Mouse (Mus musculus) v-Abl transformed pro-B cells (cell line): ENCODE results near the gene Pmp22.

Experiments
- in situ Hi-C, 2 experiments: fragments of 400-800 bp; cut with MboI; formaldehyde crosslinking; loops; one replicate each; pipeline ENCODE4 v1.15.1; 2025; ENCODE audit not compliant: unreplicated experiment in 2 of 2

The Pmp22 gene

DNA sequence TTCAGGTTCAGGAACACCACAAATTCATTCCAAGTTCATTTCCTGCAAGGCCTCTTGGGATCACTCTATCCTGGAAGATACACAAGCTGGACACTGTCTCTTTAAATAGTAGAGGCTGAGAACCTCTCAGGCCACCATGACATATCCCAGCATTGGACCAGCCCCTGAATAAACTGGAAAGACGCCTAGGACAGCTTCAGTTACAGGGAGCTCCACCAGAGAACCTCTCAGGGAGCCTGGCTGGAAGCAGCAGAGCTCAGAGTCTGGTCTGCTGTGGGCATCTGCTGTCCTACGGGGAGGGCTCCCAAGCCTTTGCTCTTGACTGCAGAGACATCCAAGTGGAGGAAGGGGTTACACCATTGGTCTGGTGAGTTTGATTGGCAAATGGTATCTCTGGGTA is at the start of gene Pmp22:
Pmp22 (plus strand) TSS at position 199 of the 400 bp plus-strand sequence.
- in situ Hi-C loops = loop anchor here in 1 of 2 experiments (25.0 kb wide), 2 partner anchors 216 to 516 kb away; no protein-coding TSS in a partner anchor

DNA sequence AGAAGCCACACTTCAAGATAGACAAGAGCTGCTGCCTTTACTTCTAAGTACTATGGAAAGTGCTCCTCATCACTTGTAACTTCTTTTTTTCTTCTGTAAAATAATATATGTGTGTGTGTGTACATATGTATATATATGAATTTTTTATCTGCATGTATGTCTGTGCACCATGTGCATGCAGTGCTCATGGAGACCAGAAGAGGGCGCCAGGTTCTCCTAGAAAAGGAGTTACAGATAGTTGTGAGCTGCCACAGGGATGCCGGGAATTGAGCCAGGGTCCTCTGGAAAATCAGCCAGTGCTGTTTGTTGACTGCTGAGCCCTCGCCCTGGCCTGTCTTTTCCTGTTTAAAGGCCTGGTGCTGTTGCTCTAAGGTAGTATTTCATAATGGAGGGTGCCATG is 44.2 kb upstream of the Pmp22 start:
- in situ Hi-C loops = no loop called here

DNA sequence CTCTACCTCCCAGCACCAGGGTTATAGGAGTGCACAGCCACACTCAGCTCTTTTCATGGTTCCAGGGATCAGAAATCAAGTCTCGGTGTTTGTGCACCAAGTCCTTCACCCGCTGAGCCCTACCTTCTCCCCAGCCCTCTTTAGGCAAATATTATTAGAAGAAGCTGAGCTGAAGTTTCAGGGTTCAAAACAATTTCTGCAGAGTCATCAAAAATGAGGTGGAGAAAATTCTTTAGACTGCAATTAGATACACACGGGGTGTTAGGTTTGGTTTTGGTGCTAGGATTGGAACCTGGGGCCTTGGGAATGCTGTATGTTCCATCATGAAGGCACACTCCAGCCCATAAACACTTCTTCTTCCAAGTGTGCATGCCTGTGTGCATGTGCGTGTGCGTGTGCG is 40.1 kb upstream of the Pmp22 start:
- in situ Hi-C loops = no loop called here

DNA sequence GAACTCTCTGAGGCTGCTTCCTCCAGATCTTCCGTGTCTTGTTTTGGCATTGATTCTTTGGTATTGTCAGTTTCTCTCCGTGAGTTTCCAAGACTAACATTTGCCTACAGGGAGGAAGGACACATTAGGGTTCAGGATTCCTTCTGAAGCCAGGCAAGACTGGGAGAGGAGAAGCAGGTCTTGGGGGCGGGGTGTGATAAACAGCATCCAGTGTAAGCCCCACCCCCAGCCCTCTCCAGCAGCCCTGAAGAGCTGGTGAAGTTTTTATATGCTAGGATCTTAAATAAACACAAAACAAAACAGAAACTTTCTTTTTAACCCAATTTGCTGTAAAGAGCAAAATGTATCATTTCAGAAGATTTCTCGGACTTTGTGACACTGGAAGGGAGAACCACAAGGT is 38.6 kb upstream of the Pmp22 start:
- in situ Hi-C loops = no loop called here

DNA sequence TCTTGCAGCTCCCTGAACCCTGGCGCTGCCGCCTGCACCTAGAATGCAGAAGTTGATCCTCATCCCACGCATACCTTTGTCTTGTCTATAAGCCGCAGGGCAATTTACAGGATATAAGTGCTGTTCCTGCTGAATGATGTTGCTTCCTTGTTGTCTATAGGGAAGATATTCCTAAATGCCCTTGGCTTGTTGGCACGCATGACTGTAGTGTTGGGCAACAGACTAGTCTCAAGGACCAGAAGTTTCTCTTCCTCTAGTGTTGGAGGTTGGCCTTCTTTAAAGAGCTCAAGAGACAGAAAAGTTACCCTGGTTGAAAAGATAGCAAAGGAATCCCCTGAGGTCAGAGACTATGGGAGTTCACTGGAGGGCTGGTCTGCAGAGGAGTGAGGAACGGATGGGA is 37.8 kb upstream of the Pmp22 start:
- in situ Hi-C loops = no loop called here

DNA sequence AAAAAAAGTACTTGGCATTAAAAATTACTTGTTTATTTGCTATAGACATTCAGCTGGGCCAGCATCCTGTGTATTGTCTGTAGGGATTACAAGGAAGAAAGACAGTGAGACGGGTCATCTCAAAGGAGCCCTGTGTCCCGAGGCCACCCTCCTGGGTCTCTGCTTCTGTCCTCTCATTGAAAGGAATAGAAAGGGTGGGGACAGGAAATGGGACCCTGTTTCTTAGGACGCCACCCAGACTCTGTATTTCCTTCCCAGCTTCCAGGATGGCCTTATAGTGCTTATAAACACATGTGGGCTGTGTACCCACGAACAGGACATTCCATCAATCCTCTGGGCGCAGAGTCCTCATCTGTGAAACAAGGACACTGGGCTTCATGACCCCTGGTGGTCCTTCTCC is 36.5 kb upstream of the Pmp22 start:
- in situ Hi-C loops = no loop called here

DNA sequence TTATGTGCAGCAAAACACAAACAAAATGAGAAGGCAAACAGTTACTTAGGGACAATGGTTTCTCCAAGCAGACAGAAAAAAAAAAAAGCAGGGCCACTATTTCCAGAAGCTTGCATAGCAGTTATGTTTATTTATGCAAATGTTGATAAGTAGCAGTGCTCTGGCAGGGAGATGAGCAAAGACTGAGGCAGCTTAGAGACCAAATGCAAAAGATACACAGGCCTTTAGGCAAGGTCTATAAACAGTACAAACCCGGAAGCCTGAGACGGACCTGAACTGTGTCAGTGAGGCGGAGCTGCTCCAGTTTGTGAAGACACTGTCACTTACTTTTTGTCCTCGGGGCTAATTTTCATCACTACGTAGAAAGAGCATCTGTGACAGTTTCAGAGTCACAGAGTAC is 35.2 kb upstream of the Pmp22 start:
- in situ Hi-C loops = no loop called here

DNA sequence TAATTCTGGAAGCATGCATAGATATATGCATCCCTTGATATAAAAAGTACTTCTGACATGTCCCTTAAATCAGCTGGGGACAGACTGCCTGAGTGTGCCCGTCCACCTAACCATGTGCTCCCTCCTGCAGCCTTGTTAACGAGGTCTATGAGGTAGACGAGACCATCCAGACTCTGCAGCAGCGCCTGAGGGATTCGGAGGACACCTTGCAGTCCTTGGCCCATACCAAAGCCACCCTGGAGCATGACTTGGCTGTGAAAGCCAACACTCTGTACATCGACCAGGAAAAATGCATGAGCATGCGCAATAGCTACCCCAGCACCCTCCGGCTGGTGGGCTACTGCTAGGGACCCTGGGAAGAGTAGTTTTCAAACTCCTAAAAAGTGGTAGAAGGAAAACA is 34.3 kb upstream of the Pmp22 start:
- in situ Hi-C loops = no loop called here

DNA sequence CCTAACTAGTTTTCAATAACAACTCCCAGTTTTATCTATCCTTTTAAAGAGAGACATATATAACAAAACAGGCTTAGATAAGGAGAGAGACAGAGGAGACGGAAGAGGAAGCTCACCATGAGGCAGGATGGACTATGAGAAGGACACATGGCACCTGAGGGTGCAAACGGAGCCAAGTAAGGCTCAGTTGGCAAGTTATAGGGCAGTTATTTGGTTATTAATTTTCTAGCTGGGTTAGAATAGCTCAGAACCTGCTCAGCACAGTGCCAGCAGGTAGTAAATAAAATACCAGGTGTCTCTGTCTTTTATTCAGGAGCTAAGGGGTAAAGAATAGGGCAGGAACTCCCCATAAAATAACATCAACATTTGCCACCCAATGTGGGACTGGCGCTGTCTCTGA is 30.8 kb upstream of the Pmp22 start:
- in situ Hi-C loops = no loop called here

DNA sequence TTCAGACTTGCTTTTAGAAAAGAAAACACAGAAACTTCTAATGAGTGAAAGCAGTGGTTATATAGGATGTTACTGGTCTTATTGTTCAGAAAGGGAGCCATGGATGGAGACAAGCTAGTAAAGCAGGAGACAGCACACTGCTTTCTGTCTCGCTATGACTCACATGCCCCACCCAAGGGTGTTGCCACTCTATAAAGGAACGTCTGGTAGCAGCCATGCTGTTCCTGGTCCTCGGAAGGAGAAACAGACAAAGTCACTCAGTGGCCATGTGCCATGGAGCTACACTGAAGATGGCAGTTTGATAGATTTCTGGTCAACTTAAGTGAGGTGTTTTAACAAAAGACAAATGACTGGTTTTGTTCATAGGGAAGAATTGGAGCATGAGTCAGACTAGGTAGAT is 29.4 kb upstream of the Pmp22 start:
- in situ Hi-C loops = no loop called here

DNA sequence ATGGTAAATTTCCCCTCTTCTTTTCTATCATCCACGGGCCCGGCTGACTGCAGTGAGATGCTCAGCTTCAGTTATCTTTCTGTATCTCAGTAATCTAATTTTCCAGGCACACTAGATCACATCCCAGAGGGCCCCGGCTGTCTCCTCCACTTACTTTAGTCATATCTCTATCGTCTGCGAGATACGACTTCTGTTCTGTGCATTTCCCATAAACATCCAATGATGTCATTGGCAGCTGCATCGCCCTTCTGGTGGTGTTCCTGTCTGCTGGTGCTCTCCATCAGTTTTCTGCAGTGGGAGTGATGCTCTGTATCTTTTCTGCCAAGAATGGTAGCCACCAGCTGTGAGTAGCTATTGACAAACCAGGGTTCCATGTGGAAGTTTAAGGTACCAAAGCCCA is 25.5 kb upstream of the Pmp22 start:
- in situ Hi-C loops = no loop called here

DNA sequence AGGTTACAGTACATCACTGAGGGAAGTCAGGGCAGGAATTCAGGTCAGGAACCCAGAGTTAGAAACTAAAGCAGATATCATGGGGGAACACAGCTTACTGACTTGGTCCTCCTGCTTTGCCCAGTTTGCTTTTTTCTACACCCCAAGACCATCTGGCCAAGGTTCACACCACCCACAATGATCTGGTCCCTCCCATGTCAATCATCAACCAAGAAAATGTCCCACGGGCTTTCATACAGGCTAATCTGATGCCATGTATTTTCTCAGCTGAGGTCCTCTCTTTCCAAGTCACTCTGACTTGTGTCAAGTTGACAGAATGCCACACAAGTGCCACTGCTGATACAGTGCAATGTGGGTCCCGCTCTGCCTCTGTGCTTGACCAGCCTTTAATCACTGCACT is 24.8 kb upstream of the Pmp22 start:
- in situ Hi-C loops = no loop called here

DNA sequence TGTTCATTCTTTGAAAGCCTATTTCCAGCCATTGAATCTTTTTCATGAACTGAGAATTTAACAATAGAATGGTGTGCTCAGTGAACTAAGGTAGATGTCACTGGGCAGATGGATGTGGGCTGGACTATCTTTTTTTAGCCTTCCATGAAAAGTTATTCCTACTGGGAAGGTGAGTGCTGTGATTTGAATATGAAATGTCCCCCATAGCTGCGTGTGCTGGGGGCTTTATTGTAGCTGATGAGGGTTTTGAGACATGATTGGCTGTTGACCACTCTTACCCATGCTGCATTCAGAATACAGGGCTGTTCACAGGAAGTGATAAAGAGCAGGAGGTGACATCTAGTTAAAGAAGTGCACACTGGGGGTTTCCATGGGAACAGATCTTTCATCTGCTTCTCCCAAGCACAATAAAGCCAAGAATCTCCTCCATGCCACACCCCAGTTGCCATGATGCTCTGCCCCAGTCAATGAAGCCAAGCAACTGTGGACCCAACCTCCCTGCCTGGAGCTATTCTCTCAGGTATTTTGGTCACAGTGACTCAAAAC is 19.5 kb upstream of the Pmp22 start:
- in situ Hi-C loops = no loop called here

DNA sequence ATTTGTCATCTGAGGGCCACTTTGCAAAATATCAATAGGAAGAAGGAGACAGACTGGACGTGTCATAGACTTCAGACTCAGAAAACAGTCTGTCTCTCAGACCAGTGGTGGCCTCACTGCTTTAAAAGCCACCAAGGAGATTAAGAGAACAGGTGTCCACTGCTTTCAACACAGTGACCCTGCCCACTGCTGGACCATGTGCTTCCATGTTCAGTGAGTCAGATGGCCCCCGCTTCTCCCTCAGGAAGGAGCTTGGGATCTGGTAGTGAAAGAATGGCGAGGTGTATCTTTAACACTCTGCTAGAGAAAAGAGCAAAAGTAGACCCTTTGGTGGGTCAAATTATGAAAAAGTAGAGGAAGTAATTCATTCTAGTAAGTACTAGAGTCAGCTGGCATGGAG is 18.5 kb upstream of the Pmp22 start:
- in situ Hi-C loops = no loop called here

DNA sequence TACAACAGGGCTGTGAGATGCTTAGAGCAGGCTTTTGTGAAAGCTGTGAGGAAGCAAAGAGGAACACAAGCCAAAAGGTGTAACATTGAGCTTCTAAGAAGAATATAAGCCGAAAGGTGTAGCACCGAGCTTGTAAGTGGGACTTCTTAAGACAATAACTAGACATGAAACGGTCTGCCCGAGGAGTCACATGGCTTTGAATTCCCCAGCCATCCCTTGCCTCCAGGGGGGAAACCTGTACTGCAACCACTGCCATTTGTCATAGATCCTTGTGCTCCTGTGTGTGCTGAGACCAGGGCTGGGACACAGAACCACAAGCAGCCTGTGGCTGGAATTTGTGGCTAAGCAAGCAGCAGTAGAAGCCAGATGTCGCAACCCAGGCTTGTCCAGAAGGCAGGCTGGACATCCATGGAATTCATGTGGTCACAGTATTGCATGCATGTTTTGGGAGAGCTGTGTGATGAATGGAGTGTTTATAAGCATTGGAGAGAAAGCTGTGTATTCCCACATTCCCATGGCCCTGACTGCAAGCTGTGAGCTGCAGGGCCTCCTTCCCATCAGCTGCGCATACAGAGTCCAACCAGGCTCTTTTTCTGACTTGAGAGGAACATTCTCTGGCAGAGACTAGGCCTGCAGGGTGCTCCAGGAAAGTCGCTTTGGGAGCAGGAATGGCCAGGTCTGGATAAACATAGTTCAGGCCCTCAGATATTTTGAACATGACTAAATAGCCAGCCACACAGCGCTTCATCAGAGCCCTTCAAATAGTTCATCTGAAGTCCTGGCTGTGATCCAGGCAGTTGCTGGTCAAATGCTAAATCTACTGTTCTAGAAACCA is 13.8 kb upstream of the Pmp22 start:
- in situ Hi-C loops = no loop called here

DNA sequence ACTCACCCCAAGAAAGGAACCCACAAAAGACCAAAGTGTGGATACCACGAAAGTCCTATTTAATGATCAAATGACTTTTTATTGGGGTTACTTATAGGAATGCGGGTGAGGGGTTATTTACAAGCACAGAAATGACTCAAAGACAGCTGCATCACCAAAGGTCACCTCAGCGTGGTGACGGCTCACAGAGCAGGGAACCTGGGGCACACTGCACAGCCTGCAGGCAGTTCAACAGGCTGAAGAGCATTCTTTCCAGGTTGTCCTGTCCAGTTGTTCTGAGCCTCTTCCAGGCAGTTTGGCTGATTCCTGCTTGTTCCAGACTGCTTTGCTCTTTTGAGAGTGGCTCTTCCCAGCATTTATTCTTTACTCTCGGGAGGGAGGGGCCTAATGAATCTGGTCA is 12.1 kb upstream of the Pmp22 start:
- in situ Hi-C loops = no loop called here

DNA sequence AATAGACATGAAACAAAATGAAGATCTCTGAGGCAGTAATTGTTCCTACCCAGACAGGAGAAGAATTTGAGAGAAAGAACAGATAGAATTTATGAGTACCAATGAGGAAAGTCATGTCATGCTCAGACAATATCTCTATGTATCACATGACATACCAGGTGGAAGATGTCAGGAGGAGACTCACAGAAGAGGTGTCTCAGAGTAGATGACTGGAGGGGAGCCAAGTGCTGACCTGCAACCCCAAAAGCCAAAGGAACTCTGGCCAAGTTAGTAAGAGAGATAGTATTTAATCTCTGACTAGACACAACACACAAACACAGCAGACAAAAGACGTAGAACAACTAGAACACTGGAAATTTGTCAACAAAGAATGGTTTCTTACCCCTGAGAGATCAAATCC is 11.5 kb upstream of the Pmp22 start:
- in situ Hi-C loops = no loop called here

DNA sequence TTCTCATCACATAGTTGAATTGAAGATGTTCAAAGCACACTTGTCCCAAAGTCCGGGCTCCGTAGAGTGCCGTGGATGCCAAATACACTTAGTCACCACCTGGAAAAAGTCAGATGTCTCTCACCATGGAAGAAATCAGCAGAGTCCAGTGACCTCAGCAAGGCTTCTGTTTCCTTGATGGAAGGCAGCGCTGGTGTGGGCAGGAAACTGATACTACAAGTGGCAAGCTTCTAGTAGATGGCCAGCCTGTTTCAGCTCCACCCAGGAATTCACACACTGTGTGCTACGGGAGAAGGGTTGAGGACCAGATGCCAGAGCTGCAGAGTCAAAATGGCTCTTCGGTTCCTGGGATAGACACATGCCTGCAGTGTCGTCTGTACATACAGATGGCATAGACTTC is 9.0 kb upstream of the Pmp22 start:
- in situ Hi-C loops = no loop called here

DNA sequence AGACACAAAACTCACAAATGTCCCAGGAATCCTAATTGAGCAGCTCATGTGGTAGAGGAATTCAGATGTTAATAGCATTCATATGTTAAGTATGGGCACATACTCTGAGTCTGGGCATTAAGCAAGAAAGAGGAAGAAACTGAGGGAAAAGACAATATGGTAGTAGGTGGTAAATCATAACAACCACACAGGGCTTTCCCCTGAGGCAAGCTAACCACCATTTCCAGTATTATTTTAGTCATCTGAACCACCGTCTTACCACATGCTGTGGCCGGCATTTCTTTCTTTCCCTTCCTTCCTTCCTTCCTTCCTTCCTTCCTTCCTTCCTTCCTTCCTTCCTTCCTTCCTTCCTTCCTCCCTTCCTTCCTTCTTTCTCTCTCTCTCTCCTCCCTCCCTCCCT is 6.5 kb upstream of the Pmp22 start:
- in situ Hi-C loops = no loop called here

DNA sequence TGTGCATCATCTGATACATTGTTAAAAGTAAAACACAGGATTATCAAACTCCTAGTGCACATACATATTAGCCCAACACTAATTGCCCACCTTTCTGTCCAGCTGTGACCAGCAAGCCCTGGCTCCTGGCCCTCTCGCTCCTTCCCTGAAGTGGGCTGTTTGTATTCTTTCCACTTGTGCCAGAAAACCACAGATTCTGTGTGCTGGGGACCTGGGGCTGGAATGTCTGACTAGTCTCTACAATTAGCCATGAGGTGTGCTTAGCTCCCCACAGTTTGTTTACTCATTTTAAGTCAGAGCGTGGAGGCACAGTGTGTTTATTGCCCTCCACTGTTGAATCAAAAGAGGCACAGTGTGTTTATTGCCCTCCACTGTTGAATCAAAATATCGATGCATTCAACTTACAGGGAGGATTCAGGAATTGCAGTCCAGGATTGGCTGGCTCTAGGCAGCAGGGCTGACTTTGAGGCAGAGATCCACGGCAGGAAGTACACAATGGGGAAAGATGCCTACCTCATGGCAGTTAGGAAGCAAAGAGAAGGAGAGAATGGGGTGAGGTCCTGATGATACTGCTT is 5.9 kb upstream of the Pmp22 start:
- in situ Hi-C loops = no loop called here

DNA sequence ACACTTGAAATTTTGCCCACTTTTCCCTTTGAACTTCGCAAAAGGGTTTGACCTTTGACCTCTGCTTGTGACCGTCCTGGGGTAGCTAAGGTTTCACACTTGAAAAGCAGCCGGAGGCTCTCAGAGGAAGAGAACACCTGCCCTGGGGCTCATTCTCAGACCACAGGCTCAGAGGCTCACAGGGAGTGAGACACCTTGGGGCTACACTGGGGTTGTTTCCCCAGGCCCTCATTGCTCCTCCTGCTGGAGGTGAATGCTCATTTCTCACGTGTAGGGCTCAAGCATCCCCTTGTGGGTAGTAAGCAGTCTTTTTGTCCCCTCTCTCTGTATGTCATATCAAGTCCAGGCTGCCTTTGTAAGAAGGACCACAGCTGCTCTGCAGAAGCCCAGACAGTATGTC is 4.5 kb upstream of the Pmp22 start:
- in situ Hi-C loops = no loop called here

DNA sequence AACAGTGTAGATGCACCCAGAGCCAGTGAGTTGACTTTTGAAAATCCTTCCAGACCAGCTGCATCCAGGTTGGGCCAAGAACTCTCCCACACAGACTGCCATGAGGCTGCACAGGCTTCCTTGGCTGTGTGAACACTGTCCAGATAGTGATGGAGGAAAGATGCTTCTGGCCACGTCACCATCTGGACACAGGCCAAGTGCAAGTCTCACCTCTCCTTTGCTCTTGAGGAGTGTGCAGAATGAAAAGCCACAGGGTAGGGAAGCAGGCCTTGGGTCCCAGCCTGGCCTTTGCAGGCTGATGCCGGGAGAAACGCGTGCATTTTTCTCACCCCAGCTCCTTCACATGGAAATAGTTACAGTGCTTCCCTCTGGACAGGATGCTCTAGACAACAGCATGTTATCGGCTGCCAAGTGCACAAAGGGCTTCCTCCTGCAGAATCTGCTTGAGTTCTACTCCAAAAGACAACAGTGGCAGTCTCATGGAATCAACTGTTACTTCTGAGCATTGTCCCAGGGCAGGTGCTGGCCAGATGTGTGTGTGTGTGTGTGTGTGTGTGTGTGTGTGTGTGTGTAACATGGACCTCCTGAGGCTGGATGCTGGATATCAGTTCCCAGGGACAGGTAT is 2.8 kb upstream of the Pmp22 start:
- in situ Hi-C loops = loop anchor here in 1 of 2 experiments (25.0 kb wide), 2 partner anchors 214 to 514 kb away; no protein-coding TSS in a partner anchor
